Mouse (Mus musculus): ENCODE results near the gene Socs1.

- TF ChIP-seq CTCF (IDR thresholded peaks at IDR 0.05; ENCODE audit: low read depth, low read length) (no peak), POLR2A (IDR thresholded peaks at IDR 0.05; ENCODE audit: borderline replicate concordance, low read depth, low read length) (no peak)
These were observed 2.2 kb downstream of the Socs1 start for GRCm38 (mm10) chr16:10783152-10783434.
